Mouse (Mus musculus) left cerebral cortex, adult 18-20 months (tissue): Measurements from ENCODE around the gene Usf1. TPM values are rescaled to one million over a fixed set of nuclear protein-coding genes. Genes with fewer than 3 reads are reported as not detected.

Source experiments
- DNase-seq, 2 experiments: peaks; one replicate each; pipeline ENCODE4 v3.0.0; 2021 to 2022; ENCODE audit warnings: low spot score in 2 of 2, mixed read lengths in 1 of 2
- total RNA-seq, 2 experiments: library from RNA; stranded (reverse); gene quantifications; 2 replicates each; pipeline ENCODE4 v1.2.3; 2021

Usf1 gene
- total RNA-seq, 2 experiments from 2014 or later, result 99.0 to 105 TPM

- DNase-seq, result no peak
Observed at GRCm38 (mm10) chr1:171413608-171414007, 2.5 kb downstream of the Usf1 start.

- no peak for DNase-seq
Observed at GRCm38 (mm10) chr1:171418660-171419059, 7.5 kb downstream of the Usf1 start, which contains the start of gene Tstd1. TSS of gene Tstd1 (plus strand) at chr1:171418872.

- no peak for DNase-seq
Observed at GRCm38 (mm10) chr1:171419291-171419882, 8.3 kb downstream of the Usf1 start.

GRCm38 (mm10) chr1:171419905-171420304 lies 8.8 kb downstream of the Usf1 start:
- DNase-seq, result no peak

GRCm38 (mm10) chr1:171422504-171423095 lies 11.5 kb downstream of the Usf1 start:
- DNase-seq, result no peak

- DNase-seq, result no peak
Observed at GRCm38 (mm10) chr1:171424638-171425037, 13.5 kb downstream of the Usf1 start.

GRCm38 (mm10) chr1:171425126-171425525 lies 14.0 kb downstream of the Usf1 start:
- DNase-seq, result no peak

GRCm38 (mm10) chr1:171432158-171432557 lies 21.0 kb downstream of the Usf1 start:
- no peak for DNase-seq

GRCm38 (mm10) chr1:171435288-171435814 lies 24.2 kb downstream of the Usf1 start:
- no peak for DNase-seq

GRCm38 (mm10) chr1:171435974-171436373 lies 24.9 kb downstream of the Usf1 start:
- DNase-seq, result no peak

- no peak for DNase-seq
Observed at GRCm38 (mm10) chr1:171437264-171438013, 26.3 kb downstream of the Usf1 start, which contains the start of gene F11r. TSS of gene F11r (plus strand) at chr1:171437535.

GRCm38 (mm10) chr1:171438014-171438670 lies 27.0 kb downstream of the Usf1 start:
- DNase-seq, result no peak

- no peak for DNase-seq
Observed at GRCm38 (mm10) chr1:171439072-171439471, 28.0 kb downstream of the Usf1 start.

GRCm38 (mm10) chr1:171440025-171440725 lies 29.1 kb downstream of the Usf1 start:
- DNase-seq, result no peak

- no peak for DNase-seq
Observed at GRCm38 (mm10) chr1:171441466-171442412, 30.6 kb downstream of the Usf1 start.

GRCm38 (mm10) chr1:171442413-171442760 lies 31.3 kb downstream of the Usf1 start:
- DNase-seq, result no peak

GRCm38 (mm10) chr1:171445050-171445449 lies 33.9 kb downstream of the Usf1 start:
- no peak for DNase-seq

- no peak for DNase-seq
Observed at GRCm38 (mm10) chr1:171446854-171447253, 35.7 kb downstream of the Usf1 start.

- DNase-seq, result no peak
Observed at GRCm38 (mm10) chr1:171447692-171448091, 36.6 kb downstream of the Usf1 start.

- no peak for DNase-seq
Observed at GRCm38 (mm10) chr1:171450062-171450461, 38.9 kb downstream of the Usf1 start.
